Mouse (Mus musculus) hematopoietic multipotent progenitor cell, adult 10-12 weeks (in vitro differentiated cells): ENCODE data around the gene Fcrl6. TPM values are rescaled to one million over a fixed set of nuclear protein-coding genes. Genes with fewer than 3 reads are reported as not detected.

Source experiments
- polyA plus RNA-seq: library from polyadenylated mRNA; stranded (reverse); fragments of >175 nt; gene quantifications from 2 replicates; pipeline ENCODE4 v1.2.3, GENCODE M21; 2012; ENCODE audit warnings: low replicate concordance

Fcrl6 gene
- 0.15 TPM in 1 of 2 replicates, not detected in the other for polyA plus RNA-seq

DNA sequence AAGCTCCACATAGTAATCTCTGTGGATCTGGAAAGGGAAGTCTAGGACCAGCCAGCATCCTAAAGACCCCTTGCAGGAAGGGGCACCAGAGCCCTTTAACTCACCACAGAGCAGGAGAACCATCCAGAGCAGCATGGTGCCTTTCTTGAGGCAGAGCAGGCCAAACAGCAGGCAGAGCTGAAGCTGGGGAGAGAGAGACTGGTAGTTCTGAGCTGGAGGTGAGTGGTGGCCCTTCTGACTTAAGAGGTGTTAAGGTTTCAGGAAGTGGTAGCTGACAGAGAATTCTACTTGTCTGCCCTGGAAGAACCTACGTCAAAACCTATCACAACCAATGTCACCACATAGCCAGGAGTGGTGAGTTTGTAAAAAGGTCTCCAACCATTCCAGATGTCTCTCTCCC is at the start of gene Fcrl6:
Fcrl6 (minus strand) TSS at position 226 of the 400 bp plus-strand sequence.

DNA sequence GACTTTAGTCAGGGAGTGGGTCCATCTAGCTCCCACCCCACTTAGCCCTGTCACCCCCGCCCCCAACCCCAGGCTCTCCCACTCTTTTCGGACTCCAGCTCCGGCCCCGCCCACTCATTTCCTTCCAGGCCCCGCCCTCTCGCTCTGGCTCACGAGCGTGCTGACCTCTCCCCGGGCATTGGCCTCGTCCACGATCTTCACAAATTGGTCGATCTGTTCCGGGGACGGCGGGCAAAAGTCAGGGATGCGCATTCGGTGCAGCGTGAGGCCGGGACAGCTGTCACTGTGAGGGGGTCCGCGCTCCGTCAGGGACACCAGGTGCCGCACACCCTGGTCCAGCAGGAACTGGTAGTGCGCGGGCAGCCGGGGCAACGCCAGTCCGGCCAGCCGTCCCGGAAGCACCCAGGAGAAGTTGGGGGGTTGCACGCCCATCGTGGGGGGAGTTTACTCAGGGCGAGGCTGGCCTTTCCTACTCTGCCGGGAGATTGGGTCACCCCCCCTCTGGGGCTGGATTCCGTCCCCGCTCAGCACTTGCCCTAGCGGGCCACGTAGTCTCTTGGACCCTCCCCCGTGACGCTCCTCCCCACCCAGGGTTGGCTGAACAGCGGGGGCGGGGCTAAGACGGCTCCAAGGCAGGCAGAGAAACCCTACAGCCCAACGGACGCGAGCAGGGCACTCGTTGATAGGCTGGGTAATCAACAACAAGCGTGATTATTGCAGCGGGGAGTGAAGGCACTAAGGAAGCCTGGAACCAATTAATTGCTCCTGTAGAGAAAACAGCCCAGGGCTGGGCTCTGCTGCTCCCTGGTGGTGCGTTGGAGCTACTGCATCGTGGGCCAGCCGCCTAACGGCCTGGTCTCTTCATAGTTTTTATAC is 30.3 kb upstream of the Fcrl6 start, which contains the start of gene Dusp23:
Dusp23 (minus strand) TSS at position 512 of the 876 bp plus-strand sequence.

DNA sequence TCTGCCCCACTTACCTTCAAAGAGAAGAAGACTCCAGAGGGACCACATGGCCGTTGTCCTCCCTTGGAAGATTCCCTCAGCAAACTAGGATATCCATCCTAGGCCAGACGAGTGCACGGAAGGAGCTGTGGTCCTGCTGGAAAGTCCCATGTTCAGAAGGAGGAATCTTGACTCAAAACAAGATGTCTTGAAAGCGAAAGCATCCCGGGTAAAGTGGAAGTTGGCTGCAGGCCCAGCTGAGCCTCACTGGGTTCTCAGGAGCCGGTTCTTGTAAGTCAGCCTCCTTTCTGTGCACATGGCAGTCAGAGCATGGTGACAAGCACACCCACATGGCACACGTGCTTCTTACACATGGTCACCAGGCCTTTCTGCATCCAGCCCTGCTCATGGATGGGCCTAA is 12.0 kb downstream of the Fcrl6 start, which contains the start of gene Slamf8:
Slamf8 (minus strand) TSS at position 184 of the 400 bp plus-strand sequence.

DNA sequence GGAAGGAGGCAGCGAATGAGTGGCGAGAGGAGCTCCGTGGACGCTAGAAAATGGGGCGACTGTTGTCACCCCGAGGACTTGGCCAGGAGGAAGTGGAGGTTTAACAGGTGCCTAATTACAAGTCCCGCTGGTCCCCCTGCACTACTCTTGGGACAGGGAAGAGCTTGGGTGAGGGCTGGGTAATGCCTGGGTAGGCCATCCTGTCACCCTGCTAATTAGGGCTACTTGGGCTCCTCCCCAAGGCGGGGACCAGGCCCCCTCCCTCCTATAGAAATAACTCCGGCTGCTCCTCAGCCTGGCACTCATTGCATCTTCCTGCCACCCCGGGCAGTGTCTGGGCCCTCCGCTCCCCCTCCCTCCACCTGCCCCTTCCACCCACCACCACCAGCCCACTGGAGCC is 46.7 kb downstream of the Fcrl6 start, which contains the start of gene Vsig8:
Vsig8 (plus strand) TSS at position 301 of the 400 bp plus-strand sequence.

Other genes starting within 250 kb of the Fcrl6 start
- 14.4 and 30.6 TPM in 2 replicates for gene Pigm, start 226.0 kb downstream of the Fcrl6 start, polyA plus RNA-seq
- gene Slamf9, start 127.2 kb downstream of the Fcrl6 start, polyA plus RNA-seq = 0.40 and 0.54 TPM in 2 replicates
- gene Igsf9, start 120.8 kb downstream of the Fcrl6 start, polyA plus RNA-seq = 5.4 and 9.7 TPM in 2 replicates
- 84.0 and 546 TPM in 2 replicates for gene Tagln2, start 102.5 kb downstream of the Fcrl6 start, polyA plus RNA-seq
- 0.07 and 0.28 TPM in 2 replicates for gene Cfap45, start 81.8 kb downstream of the Fcrl6 start, polyA plus RNA-seq
- 0.36 and 0.48 TPM in 2 replicates for gene Vsig8, start 46.6 kb downstream of the Fcrl6 start, polyA plus RNA-seq
- 0.98 and 2.4 TPM in 2 replicates for gene Slamf8, start 12.0 kb downstream of the Fcrl6 start, polyA plus RNA-seq
- 4.3 and 6.6 TPM in 2 replicates for gene Dusp23, start 30.4 kb upstream of the Fcrl6 start, polyA plus RNA-seq
- gene Crp, start 95.5 kb upstream of the Fcrl6 start, polyA plus RNA-seq = not detected in 2 replicates